Mouse (Mus musculus) liver, postnatal 0 days (tissue): ENCODE measurements around the gene Gm19345.

Experiments
- CTCF ChIP-seq: sonication (generic); IDR thresholded peaks from 2 replicates; pipeline ENCODE4 v1.5.1; 2016; ENCODE audit warnings: antibody characterized with exemption, low read depth
- EP300 ChIP-seq: IDR thresholded peaks from 2 replicates; pipeline ENCODE4 v1.6.1; 2016; ENCODE audit warnings: antibody characterized with exemption, low read depth, mild to moderate bottlenecking

DNA sequence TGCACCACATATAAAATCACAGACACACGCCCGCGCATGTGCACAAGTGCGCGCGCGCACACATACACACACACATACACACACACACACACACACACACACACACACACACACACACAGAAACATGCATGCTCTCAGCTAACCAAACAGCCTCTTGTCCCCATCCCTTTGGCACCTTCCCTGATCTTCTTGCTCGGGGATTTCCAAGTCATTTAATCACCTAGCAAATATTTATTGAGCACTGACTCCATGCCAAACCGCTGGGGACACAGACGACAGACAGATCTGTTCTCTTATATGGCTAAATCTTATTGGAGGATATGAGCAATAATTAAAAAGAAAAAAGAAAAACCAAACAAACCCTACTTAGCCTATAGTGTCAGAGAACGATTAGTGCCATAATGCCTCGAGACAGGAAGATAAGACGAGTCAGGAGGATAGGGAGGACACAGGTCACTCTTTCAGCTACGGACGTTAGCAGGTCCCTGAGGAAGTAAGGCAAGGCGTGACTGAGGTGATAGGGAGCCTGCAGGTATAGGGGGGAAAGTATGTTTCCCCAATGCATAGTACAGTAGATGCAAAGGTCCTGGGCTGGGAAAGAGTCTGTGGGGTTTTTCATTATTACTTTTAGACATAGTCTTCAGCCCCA, 16.1 kb downstream of the Gm19345 start:
- TF ChIP-seq CTCF = no peak
- TF ChIP-seq EP300 = no peak
